ENCODE assay signal across 10 mouse cellular contexts in the genomic region with DNA sequence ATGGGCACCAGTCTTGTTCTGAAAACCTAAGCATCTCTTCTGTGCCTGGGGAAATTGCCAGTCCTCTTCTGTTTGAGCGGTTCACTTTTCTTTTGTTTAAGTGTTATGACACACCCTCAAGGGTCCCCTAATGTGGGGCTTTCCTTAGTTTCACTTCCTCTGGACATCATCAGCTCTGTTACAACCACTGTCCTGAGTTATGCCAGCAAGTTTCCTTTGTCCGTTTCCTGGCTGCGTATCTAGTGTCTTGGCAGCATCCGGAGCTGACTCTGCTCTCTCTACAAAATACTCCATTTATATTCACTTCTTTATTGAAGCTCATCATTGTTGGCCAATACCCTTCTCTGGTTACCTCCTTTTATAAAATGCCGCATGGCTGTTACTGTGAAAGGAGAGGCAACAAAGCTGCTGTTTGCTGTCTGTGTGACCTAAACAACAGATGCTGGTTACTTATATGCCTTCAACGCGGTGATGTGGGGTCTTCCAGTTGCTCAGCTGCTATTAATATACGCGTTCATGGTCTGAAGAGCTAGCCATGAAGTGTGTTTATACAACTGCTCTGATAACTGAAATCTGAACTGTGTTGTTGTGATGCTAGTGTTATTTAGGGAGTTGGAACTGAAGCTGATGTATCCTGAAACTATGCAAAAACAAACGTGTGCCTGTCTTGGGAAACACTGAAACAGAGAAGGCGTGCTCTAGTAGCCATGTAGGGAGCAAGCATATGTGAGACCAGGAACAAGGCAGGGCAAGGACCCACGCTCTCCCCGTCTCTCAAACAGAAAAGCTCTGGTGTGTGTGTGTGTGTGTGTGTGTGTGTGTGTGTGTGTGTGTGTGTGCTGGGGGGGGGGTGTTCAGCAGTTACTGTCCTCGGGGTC.
A peak's percentile ranks its signal among the peaks of the same experiment; 100 is the strongest.
DNase-seq lines count a peak whose midpoint lies in the region; ATAC-seq and TF ChIP-seq lines count a peak whose summit lies in the region.
"Had no signal": no experiment of that assay in that cellular context is flagged by ENCODE, and none has a peak within 500 bp of the region (broad histone marks: within the 10 kb centered on the region; RNA-seq: fewer than 3 reads in every experiment).

No protein-coding gene starts in this region.

- H3K4me3 ChIP-seq in limb, embryonic 10.5 days, result no peak overlapping the region
- no peak overlapping the region for H3K4me3 ChIP-seq in thymus, adult 2 months (ENCODE audit: control insufficient read depth, insufficient read depth, low read length)
- H3K4me3 ChIP-seq: erythroblast, embryonic 14.5 days; stomach, embryonic 15.5 days had no signal

- H3K27me3 ChIP-seq in limb, embryonic 10.5 days (ENCODE audit: low read depth, poor library complexity, severe bottlenecking), result no peaks in the 10 kb centered on the region
- no peaks in the 10 kb centered on the region for H3K27me3 ChIP-seq in thymus, adult 2 months (ENCODE audit: control insufficient read depth, insufficient read depth, low read length)
- H3K27me3 ChIP-seq: stomach, embryonic 15.5 days had no signal

- H3K36me3 ChIP-seq in limb, embryonic 10.5 days, result peaks cover 12% of the 10 kb centered on the region; the same call in 1 of the 2 replicates
- no peaks in the 10 kb centered on the region for H3K36me3 ChIP-seq in thymus, adult 2 months (ENCODE audit: control insufficient read depth, insufficient read depth, low read length)
- H3K36me3 ChIP-seq: stomach, embryonic 15.5 days had no signal

- DNase-seq in heart, adult 8-10 months (ENCODE audit: low spot score), result peak; percentile 29
- no peak for DNase-seq in heart, postnatal 4 days
- DNase-seq in limb, embryonic 10.5 days (ENCODE audit: low spot score), result no peak
- DNase-seq in monocyte, adult 2 months (ENCODE audit: low read depth in 1 of 2, low spot score in 2 of 2), result peak; percentile 13 to 25
- no peak for DNase-seq in right cerebral cortex, adult 18-20 months
- DNase-seq in thymus, adult 2 months, result no peak
- no peak for DNase-seq in adrenal gland, adult 8-10 months

- no peak for TF ChIP-seq CTCF in thymus, adult 2 months (IDR thresholded peaks at IDR 0.05; ENCODE audit: borderline replicate concordance, control insufficient read depth, extremely low read depth, insufficient read depth, low read length, poor library complexity)

- TF ChIP-seq POLR2A in thymus, adult 2 months (IDR thresholded peaks at IDR 0.05; ENCODE audit: control insufficient read depth, extremely low read depth, insufficient read depth, low read length, poor library complexity), result no peak

- no peaks in the 10 kb centered on the region for H3K9me3 ChIP-seq in limb, embryonic 10.5 days (replicated peaks)
- H3K9me3 ChIP-seq: stomach, embryonic 15.5 days had no signal

- ATAC-seq in granulocyte monocyte progenitor cell, adult 5-6 weeks (replicated peaks; ENCODE audit: poor library complexity, severe bottlenecking), result peak; percentile 95

- 87% methylated on average over 14 of the region's 14 CpGs for WGBS in limb, embryonic 10.5 days
- 85% methylated on average over 14 of the region's 14 CpGs for WGBS in thymus, adult 2 months

- H3K27ac ChIP-seq in limb, embryonic 10.5 days, result peak overlapping the region; percentile 67
- no peak overlapping the region for H3K27ac ChIP-seq in thymus, adult 2 months (ENCODE audit: control insufficient read depth, insufficient read depth, low read length)
- H3K27ac ChIP-seq: stomach, embryonic 15.5 days had no signal

- peaks cover 42% of the 10 kb centered on the region for H3K4me1 ChIP-seq in limb, embryonic 10.5 days
- H3K4me1 ChIP-seq in thymus, adult 2 months (replicated peaks; ENCODE audit: control insufficient read depth, insufficient read depth, low read length), result no peaks in the 10 kb centered on the region
- H3K4me1 ChIP-seq: stomach, embryonic 15.5 days had no signal

Comparison
In these comparisons a context has a peak if more than half of its experiments do, and no peak if none do; other contexts are left out.
1. DNase-seq: peak in heart, adult 8-10 months (single experiment) and monocyte, adult 2 months (2 of 2); none in heart, postnatal 4 days (single experiment), limb, embryonic 10.5 days (single experiment), right cerebral cortex, adult 18-20 months (single experiment), thymus, adult 2 months (single experiment) and adrenal gland, adult 8-10 months (single experiment).